Mouse (Mus musculus): ENCODE data around the gene Asgr1.

DNA sequence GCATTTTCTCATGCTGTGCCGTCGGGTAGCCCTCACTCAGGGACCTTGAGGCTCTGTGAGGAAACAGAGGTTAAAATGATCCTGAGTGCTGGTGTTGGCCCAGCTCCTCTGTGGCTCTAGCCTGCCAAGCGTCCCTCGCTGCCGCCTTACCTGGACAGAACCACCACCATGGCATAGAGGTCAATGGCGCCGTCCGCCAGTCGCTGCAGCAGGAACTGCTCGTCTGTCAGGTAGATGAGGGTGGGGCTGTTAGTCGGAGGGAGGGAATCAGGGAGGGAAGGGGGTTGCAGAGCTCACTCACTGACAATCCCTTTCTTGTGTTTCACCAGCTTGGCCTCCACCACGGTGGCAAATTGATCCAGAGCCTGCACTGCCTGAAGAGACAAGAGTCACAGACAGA lies 43.3 kb upstream of the Asgr1 start:
- no peak for TF ChIP-seq CTCF (IDR thresholded peaks at IDR 0.05; ENCODE audit: low read depth)
- TF ChIP-seq EP300 (IDR thresholded peaks at IDR 0.05; ENCODE audit: low read depth), result no peak
